Mouse (Mus musculus): ENCODE measurements around the gene Itgb4.

Gene Itgb4

GRCm38 (mm10) chr11:116029086-116029865 lies 54.8 kb downstream of the Itgb4 start:
- no peak for DNase-seq

GRCm38 (mm10) chr11:116030088-116030897 lies 55.8 kb downstream of the Itgb4 start, which contains the start of gene Unk:
Unk (plus strand) TSS chr11:116030322.
- DNase-seq: peak; percentile 98 to 99

GRCm38 (mm10) chr11:116030898-116031845 lies 56.7 kb downstream of the Itgb4 start:
- no peak for DNase-seq

GRCm38 (mm10) chr11:116034584-116034983 lies 60.1 kb downstream of the Itgb4 start:
- DNase-seq: no peak

GRCm38 (mm10) chr11:116036671-116037070 lies 62.2 kb downstream of the Itgb4 start:
- DNase-seq: no peak

- no peak for DNase-seq
Observed at GRCm38 (mm10) chr11:116037826-116038225, 63.3 kb downstream of the Itgb4 start.

GRCm38 (mm10) chr11:116040593-116040992 lies 66.1 kb downstream of the Itgb4 start:
- DNase-seq: peak; percentile 39 to 51

- DNase-seq: no peak
Observed at GRCm38 (mm10) chr11:116041833-116042232, 67.3 kb downstream of the Itgb4 start.

GRCm38 (mm10) chr11:116042372-116043138 lies 68.0 kb downstream of the Itgb4 start:
- no peak for DNase-seq

- no peak for DNase-seq
Observed at GRCm38 (mm10) chr11:116043286-116043685, 68.8 kb downstream of the Itgb4 start.

GRCm38 (mm10) chr11:116045173-116045572 lies 70.7 kb downstream of the Itgb4 start:
- DNase-seq: no peak

- no peak for DNase-seq
Observed at GRCm38 (mm10) chr11:116049610-116050009, 75.1 kb downstream of the Itgb4 start.

- no peak for DNase-seq
Observed at GRCm38 (mm10) chr11:116050196-116050595, 75.7 kb downstream of the Itgb4 start.

GRCm38 (mm10) chr11:116053510-116054229 lies 79.2 kb downstream of the Itgb4 start:
- no peak for DNase-seq

GRCm38 (mm10) chr11:116055873-116056272 lies 81.4 kb downstream of the Itgb4 start:
- no peak for DNase-seq

GRCm38 (mm10) chr11:116057237-116057881 lies 82.8 kb downstream of the Itgb4 start:
- no peak for DNase-seq
